Mouse (Mus musculus): ENCODE data around the gene Sufu.

The Sufu gene

DNA sequence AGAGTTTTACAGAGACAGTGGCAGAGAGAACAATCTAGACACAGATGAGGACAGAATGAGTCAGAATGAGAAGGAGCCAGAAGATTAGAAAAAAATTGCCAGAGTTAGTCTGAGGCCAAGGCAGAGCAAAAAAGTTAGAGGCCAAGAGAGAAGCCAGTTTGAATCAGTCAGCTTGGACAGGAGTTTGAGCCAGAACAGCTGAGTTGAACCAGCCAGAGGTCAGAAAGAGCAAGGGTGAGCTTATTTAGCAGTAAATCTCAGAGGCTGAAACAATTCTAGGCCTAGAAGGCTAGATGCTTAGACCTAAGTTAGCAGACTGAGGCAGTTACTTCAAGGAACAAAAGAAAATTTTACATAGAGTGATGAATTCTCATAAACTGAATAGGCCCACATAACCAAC, 32.6 kb downstream of the Sufu start:
- DNase-seq (ENCODE audit: low read depth, low spot score), result no peak

DNA sequence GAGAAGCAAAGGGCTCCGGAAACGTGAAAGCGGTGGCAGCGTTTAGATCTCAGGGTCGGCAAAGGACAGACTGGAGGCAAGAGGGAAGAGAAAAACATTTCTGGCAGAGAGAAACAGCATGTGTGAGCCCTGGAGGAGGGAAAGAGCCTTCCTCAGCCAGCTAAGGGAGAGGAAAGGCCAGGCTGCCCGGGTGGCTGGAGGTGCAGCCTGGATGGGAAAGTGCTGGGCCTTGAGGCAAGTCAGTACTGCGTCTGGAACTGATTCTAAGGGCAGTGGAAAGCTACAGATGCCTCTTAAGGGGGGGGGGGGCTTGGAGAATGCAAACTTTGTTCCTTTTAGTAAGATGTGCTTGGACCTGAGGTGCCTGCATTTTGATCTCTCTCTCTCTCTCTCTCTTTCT, 37.0 kb downstream of the Sufu start:
- DNase-seq (ENCODE audit: low read depth, low spot score), result no peak

DNA sequence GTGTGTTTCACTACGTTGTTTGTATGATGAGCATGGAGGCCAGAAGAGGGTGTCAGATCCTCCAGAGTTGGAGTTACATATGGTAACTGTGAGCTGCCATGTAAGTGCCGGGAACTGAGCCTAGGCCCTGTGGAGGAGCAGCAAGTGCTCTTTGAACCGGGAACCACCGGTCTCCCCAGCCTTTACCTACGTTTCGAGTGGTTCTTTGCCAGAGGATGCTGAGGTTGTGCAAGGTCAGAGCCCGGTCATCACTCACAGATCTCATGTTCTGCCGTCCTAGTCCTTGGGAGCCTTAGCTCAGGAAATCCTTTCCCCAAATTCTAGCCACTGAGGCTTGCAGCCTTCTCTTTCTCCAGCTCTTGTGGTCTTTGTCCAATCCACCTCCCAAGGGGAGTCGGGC, 37.5 kb downstream of the Sufu start:
- no peak for DNase-seq (ENCODE audit: low read depth, low spot score)

DNA sequence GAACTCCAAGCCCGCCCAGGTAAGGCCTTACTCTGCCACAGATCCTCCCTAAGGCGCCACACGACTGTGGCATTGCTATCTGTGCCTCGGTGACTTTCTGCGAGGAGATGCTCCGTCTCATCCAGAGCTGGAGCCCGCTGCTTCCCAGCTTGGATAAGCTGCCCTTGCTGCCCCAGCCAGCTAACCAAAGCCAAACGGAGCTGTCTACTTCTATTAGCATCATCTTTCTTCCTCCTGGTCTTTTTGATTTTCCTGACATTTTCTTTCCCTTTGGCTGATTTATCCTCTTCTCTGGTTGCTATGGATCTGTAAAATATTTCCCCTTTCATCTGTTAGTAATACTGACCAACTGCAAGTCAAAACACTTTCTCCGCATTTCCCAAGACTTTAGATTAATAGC, 37.9 kb downstream of the Sufu start:
- DNase-seq (ENCODE audit: low read depth, low spot score), result no peak

DNA sequence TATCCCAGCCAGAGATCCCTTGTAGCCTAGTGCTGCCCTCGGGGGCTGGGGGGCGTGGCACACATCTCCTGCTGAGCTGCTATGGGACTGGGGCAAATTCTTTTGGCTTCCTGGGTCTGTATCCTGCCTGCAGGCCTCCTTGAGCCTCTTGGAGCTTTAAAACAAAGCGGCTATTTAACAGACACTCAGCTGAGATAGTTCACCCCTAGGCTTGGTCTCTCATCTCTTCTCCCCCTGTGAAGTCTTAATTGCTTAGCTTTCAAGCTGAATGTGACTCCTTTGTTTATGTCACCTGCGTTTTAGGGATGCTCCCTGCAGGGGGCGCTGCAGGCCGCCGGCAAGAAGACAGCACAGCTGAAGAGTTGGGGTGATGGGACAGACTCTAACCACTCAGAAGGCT, 38.8 kb downstream of the Sufu start:
- DNase-seq (ENCODE audit: low read depth, low spot score), result no peak

DNA sequence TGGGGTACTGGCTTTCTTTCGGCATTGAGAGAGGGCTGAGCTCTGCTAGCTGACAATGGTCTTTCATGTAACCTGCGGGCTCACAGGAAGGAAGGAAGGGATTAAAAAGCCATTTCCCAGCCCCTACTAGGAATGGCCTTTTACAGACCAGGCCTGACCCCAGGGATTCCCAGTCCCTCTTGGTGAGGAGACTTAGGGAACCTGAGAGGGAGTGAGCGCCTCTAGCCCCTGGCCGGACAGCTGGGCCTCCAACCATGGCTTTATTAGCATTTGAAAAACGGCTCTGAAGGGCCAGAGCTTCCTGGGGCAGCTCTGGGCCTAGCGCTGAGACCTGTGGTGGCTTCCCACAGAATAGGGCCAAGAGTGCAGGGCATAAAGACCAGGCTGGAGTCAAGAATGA, 46.8 kb downstream of the Sufu start:
- no peak for DNase-seq (ENCODE audit: low read depth, low spot score)

DNA sequence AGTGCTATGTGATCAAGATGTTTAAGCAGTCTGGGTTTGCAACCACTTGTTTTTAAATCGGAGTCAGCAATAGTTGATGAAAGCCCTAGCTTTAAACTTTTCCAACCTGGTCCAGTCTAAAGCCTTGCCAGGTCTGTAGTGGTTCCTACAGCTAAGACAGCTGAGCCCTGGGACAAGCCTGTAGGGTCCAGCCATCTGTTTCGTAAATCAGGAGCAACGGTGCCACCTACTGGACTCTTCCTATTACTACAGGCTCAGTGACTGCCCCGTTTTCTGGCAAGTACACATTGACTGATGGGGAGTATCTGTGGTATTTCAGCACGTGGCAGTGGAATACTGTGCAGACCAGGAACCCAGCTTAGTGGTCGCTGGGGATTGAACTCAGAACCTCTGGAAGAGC, 47.5 kb downstream of the Sufu start:
- no peak for DNase-seq (ENCODE audit: low read depth, low spot score)

DNA sequence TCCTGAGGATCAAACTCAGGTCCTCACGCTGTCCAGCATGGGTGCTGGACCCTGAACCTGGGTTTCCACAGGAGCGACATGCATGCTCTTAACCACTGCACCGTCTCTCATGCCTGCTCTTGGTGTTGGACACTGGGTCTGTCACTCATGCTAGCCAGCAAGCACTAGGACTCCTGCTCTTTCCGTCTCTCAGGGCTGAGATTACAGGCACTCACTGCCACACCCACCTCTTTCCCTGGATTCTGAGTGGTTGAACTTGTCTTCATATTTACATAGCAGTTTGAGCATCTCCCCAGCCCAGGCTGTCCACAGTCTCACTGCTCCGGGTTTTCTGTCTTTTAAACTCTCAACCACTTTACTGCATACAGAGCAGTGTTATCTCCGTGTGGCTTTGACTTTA, 48.9 kb downstream of the Sufu start:
- DNase-seq (ENCODE audit: low read depth, low spot score), result no peak

DNA sequence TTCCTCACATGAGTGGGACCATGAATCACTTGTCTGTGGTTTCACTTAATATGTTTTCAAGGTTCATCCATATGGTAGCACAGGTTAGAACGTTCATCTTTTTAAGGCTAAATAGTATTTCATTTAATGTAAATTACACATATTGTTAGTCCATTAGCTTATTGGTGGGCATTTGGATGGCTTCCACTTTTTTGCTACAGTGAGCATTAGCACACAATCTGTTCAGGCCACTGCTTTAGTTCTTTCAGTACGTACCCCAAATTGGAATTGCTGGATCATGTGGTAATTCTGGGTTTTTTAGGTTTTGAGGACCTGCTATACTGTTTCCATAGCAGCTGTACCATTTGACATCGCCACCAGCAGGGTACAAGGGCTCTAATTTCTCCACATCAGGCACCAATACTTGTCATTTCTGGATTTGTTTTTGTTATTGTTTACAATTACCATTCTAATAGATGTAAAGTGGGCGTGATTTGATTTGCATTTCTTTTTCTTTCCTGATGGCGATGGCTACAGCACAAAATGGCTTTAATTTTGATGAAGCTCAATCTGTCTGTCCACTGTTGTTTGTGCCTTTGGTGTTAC, 49.8 kb downstream of the Sufu start:
- DNase-seq (ENCODE audit: low read depth, low spot score), result no peak

DNA sequence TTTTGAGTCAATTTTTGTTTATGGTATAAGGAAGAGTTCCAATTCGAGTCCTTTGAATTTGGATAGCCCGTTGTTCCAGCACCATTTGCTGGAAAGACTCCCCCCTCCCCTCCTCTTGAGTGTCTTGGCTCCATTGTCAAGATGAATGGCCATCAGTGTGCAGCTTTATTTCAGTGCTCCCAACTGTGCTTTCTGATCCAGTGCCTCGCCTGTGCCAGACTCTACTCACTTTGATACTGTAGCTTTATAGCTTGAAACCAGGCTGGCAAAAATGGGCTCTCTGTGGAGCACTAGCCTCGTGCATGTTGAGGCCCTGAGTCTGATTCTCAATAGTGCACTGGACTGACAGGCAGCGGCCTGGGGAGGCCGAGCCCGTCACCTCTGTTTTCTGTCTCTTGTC, 50.4 kb downstream of the Sufu start:
- no peak for DNase-seq (ENCODE audit: low read depth, low spot score)

DNA sequence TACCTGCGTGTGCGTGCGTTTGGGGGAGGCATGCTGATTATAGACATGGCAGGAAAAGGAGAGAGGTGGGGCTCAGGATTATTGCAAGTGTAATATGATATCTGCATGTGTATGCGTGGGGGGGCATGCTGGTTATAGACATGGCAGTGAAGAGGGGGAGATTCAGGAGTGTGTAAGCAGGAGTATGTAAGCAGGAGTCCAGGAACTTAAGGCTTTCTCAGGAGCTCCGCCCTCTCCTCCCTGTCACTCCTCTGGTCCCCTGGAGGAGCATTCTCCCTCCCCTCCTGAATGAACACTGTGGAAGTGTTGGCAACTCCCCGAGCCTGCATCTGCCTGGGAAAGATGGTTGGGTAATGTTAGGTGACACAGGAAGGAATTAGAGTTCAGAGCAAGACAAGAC, 51.2 kb downstream of the Sufu start:
- DNase-seq (ENCODE audit: low read depth, low spot score), result no peak

DNA sequence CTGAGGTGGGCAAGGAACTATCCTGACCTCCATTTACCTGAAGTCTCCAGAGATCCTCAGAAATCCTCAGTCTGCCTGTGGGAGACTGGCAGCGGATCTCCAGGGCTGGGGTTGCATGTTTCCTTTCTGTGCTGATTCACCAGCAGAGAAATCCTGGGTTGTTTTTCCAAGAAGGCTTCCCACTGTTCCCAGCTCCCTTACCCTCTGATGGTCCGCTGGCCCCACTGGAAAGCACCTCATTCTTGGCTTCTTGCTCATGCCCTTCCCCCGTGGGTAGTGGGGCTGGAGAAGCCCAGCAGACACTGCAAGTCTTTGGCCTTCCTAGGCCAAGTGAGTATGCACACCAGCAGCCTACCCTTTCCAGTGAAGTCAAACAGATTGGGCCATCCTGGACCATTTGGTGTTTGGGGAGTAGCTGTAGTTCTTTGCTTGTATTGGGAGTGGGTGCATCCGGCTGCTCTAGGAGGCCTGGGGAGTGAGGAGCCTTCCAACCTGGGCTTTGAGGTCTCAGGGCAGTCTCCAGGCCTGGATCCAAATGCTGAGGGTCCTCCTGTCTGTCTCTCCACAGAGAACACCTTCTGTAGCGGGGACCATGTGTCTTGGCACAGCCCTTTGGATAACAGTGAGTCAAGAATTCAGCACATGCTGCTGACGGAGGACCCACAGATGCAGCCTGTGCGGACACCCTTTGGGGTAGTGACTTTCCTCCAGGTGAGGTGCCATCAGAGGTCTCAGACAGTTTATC, 52.7 kb downstream of the Sufu start:
- DNase-seq (ENCODE audit: low read depth, low spot score), result no peak

DNA sequence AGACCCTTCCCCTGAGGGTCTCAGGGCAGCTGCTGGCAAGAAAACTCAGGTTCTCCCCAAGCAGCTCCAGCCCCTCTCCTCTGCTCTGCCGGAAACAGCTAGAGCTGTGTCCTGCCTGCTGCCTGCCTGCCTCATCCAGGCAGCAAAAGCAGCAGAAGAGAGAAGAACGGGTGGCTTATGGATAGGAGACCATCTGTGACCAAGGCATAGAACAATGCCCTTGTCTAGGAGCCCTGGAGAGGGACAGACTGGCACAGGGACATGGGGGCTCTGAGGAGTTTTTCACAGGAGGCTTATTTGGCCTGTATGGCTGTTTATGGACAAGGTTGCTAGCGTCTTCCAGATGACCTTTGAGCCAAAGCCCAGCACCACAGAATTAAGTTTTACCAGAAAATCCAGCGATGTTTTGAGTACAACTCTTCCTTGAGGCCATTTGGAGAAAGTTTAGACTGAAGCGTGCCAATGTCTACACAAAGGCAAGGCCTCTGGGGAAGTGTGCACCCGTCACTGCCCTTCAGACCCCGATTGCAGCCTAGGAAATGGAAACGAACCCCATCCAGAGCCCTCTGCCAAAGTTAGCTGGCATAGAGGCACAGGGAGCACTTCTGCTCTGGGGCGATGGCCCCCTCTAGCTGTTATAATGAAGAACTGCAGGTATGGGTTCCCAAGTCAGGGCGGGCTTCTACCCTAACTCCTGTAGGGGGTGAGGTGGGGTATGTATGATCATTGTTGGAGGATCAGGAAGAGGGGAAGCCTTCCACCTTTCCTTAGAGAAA, 55.5 kb downstream of the Sufu start:
- no peak for DNase-seq (ENCODE audit: low read depth, low spot score)

DNA sequence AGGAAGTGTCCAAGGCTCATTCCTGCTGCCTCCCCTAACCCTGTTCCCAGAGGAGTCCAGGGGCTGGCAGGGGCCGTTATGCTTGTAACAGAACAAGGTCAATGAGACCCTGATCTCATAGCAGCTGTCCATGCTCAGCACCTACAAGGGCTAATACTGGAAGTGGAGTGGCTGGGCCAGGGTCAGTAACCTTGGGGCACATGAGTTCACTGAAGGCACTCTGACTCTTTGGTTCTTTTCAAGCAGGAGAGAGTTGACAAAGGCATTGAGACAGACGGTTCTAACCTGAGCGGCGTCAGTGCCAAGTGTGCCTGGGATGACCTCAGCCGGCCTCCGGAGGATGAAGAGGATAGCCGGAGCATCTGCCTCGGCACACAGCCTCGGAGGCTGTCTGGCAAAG, 56.2 kb downstream of the Sufu start:
- no peak for DNase-seq (ENCODE audit: low read depth, low spot score)

DNA sequence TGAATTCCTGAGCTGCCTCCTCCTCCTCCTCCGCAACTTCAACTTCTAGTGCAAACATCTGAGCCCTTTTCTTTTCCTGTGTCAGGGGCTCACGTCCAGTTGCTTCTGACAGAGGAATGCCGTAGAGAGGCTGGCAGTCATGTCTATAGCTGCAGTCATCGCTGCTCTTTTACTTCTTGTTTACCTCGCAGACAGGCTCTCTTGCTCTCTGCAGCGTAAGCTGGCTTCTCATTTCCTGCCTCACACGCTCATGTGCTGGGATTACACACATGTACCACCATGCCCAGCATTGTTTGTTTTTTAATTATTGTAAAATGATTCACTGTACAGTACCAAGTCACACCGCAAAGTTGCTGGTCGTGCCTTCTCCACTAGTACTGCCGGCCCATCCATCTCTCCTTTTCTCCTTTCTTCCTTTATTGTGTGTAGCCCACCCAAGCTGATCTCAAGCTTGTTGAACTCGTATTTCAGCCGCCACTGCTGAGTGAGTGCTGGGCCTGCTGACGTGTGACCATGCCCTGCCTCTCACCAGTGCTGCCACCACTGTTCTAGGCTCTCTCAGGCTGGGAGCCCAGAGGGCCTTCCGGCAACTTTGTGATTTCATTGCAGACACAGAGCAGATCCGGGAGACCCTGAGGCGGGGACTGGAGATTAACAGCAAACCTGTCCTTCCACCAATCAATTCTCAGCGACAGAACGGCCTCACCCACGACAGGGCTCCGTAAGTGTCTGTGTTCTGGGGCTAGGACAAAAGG, 57.6 kb downstream of the Sufu start:
- DNase-seq (ENCODE audit: low read depth, low spot score), result no peak

DNA sequence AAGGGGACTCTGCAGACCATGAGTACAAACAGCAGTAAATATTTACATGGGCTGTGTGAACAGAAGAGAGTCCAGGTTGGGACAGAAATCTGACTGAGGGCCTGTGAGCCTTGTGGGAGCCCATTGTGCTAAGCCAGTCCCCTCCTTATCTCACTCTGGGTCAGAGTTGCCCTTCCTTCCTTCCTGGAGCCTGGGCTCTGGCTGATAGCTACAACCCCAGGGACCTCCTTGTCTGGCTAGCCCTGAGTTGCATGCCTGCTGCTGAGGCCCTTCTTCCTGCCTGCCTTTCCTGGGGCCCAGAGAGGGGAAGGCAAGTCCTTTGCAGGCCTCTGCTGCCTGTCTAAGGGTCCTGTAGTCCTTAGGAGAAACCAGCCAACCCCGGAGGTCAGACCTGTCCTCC, 58.3 kb downstream of the Sufu start:
- no peak for DNase-seq (ENCODE audit: low read depth, low spot score)

DNA sequence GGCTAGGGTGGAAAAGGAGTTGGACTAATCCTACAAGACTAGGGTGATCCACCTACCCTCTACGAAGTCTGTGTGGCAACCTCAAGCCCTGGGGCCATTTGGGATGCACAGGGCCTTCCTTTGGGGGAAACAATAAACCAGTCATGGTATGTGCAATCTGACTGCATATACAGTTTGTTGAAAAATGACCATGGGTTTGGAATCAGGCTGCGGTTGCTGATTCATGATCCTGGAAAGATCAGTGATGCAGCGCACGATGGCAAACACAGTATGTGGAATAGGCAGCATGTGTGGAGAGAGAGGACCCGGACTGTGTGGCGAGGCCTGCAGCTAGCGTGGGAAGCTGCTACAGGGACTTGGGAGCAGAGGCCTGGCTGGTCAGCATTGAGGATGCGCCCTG, 58.9 kb downstream of the Sufu start:
- DNase-seq (ENCODE audit: low read depth, low spot score), result no peak

DNA sequence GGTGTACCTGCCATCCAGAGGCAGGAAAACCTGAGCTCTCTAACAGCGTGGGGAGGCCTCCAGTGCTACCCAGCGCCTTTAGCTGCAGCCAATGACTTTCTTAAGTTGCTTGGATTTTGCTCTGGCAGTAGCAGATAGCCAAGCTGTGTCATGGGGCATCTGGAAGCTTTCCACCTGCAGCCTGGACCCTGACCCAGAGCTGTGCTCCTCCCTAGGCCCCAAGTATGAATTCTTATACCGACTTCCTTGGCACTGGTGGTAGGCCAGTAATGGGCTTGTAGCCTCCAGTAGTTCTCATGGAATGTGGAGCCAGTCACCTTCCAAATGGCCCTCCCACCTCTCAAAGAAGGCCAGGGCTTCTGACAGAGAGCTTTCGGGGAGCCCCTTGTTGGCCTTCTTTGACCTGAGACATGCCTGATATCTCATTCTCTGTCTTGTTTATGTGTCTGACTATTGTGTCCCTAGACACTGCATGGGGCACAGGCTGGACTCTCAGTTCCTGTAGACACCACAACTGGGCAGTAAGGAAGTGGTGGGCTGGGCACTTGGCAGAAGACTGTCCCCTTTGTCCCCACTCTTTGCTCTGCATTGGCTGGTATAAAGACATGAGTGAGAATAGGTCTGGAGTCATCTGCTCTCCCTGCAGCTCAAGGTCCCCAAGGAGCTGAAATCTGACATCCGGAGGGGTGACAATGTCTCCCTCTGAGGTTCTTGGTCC, 59.5 kb downstream of the Sufu start:
- DNase-seq (ENCODE audit: low read depth, low spot score), result no peak

DNA sequence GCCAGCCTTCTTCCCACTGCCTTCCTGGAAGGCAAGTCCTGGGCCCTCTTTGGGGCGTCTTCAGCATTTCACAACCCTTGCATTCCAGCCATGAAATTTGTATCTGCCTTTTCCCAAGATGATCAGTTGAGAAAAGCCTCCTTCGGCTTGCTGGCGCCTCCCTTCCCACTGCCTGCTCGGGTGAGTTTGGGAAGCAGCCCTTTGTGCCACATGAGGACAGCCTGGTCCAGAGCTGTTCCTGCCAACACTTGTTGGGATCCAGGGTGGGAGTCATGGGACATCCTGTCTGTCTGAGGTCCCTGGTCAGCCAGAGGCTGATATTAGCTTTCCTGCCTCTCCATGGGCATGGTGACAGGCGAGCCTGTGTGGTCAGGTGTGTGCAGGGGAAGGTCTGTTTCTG, 61.1 kb downstream of the Sufu start:
- DNase-seq (ENCODE audit: low read depth, low spot score), result no peak

DNA sequence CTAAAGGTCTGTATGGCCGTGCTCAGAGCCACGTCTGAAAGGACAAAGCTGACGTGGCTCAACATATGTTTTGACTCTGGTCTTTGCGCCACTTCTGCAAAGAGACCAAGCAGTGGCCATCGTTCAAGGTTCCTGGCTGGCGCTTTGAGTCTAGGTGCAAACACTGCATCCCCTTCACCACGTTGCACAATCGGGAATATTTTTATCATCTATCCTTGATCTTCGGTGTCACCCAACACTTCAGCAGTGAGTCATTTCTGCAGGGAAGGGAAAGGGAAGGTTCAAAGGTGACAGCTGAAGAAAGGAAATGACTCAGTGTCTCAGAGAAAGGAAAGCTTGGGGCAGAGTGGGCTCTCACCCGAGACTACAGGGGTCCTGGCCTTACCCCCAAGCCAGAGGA, 62.6 kb downstream of the Sufu start:
- DNase-seq (ENCODE audit: low read depth, low spot score), result no peak

DNA sequence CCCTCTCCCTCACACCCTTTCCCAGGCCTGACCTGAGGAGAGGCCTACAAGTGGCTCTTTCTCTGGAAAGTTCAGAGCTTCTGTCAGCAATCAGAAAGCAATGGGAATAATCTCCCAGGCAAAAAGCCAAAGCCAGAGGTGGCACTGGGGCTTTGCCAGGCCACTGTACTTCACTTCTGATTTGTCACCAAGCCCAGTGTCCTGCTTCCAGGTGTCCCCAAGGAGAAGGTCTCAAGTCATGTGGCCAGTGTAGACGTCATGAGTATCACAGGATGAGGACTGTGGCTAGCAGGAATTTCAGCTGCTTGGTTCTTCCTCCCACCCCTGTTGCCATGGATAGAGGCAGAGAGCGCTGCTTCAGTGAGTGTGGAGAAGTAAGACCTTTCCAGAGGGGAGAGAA, 63.2 kb downstream of the Sufu start:
- no peak for DNase-seq (ENCODE audit: low read depth, low spot score)

DNA sequence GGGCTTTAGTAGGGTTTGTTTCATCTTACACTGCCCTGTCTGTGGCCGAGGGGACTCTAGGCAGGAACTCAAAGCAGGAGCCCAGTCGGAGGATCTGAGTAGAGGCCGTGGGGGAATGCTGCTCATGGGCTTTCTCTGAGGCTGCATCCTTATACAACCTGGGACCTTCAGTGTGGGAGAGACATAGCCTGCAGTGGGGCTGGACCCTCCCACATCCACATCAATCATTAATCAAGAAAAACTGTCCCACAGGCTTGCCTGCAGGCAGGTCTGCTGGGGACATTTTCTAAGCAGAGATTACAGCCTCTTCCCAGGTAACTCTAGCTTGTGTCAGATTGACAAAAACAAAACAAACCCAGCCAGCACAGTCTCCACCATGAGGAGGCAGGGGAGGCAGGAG, 65.9 kb downstream of the Sufu start:
- DNase-seq (ENCODE audit: low read depth, low spot score), result no peak

Data from brain, embryonic 18.5 days (tissue).